Mouse (Mus musculus): ENCODE measurements around the gene Trir.

The Trir gene

DNA sequence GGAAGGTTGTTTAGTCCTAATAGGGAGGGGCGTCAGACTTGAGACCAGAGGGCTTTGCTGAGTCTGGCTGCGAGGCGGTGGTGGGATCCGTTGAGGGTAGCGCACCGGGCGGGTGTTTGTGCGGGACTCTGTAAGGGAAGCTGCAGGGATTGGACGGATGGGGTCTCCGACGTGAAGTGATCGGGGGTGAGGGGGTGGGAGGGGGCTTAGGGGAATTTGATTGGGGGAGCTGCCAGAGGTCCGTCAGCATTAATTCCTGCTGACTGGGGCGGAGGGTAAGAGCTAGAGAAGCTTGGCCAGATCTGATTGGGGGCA lies 10.7 kb downstream of the Trir start:
- no peak for DNase-seq

DNA sequence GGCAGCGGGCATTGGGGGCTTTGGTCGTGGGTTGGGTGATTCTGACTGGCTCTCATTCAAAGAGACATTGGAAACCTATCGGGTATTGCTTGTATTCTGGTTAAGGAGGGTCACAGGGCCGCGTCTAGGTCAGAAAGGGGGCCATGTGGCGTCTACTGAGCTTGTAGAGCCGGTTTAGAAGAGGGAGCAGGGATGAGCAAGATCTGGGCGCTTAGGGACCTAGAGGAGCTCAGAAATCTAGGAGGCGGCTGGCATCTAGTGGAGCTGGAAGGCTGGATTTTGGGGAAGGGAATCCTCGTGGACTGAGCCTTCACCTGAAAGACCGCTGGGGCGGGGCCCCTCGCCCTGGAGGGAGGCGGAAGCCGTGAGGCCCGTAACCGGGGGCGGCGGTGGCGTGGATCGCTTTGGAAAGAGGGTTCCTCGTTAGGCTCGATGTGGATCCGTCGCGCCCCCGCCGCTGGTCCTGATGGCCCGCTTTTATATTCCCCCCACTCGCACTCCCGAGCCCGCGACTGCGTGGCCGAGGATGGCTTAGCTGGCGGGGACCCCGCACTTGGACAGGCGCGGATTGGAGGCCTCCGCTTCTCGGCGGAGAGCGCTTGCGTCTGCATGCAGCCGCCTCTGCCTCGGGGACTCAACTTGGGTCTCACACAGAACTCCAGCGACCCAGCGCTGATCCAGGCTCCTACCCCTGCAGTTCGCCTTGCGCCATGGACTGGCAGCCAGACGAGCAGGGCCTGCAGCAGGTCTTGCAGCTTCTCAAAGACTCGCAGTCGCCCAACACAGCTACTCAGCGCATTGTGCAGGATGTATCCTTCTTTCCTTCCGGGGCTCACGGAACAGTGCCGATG lies 11.3 kb downstream of the Trir start:
- peak; percentile 60 to 64 for DNase-seq

DNA sequence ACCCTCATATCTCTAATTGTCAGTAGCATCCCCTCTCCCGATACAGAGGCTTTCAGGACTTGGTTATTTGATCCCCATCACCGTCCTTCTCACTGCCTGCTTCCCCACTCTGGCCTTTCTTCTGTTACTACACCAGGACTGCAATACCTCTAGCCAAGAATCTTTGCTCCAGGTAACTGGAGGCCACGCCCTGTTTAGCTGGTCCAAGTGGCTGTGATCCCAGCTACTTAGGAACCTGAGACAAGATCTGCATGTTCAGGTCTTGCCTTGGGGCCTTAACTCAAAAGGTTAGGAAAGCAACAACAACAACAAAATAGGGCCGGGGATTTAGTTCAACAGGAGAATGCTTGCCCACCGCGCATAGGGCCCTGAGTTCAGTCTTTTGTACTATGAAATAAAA lies 17.0 kb downstream of the Trir start:
- no peak for DNase-seq

DNA sequence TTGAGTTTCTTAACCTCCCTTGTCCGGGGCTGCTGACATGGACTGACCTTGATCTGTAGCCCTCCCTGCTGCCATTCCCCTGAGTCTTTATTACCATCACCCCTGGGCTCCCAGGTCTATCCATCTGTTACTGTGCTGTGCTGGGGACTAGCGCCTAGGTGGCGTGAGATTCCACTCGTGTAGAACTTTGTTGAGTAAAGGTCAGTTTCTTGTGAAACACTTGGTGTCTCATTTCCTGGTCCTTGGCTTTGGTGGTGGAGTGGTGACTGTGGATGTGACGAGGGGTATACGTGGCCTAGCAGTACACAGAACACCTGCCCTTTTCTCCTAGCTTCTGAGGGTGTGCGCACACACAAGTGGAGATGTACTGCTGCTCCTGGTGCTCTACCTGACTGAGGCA lies 30.7 kb downstream of the Trir start:
- DNase-seq = no peak

DNA sequence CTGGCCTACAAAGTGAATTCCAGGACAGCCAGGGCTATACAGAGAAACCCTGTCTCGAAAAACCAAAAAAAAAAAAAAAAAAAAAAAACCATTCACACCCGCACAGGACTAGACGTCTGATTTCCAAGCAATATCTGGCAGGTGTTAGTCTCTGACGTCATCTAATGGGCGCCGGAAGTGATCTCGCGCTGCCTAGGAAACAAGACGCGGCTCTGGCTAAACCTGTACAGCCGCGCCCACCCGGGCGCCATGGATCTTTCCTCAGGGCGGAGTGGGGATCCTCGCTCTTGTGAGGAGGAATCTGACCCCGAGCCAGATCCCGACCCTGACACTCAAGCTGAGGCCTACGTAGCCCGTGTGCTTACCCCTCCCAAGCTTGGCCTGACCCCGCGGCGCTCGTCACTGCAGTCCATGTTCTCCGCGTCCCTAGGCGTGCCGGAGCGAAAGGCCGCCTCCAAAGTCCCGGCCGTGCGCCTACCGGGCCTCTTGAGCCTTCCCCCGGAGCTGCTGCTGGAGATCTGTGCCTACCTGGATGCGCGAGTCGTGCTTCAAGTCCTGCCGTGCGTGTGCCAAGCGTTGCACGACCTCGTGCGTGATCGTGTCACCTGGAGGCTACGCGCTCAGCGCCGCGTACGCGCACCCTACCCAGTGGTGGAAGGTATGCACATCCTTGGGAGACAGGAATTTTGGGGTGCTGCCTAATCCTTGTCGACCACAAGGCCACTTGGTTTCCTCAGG lies 33.4 kb downstream of the Trir start, which contains the start of gene Fbxw9:
Fbxw9 (plus strand) TSS at position 177 of the 738 bp plus-strand sequence.
- peak; percentile 68 to 79 for DNase-seq

DNA sequence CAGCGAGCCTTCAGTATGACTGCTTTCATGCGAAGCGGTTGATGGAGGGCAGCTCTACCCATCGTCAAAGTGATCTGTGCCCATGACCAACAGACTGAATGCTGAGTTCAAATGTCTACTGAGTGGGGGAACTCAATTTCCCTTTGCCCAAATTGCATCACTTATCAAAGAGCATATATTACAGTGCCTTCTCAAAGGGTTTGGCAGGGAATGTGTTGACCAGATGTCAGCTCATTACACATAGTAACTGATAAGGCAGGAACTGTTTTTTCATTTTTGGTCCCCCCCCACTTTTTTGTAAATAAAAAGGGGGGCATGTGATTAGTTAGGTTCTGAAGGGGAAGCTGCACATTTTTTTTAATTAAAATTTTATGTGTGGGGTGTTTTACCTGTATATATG lies 36.0 kb downstream of the Trir start:
- DNase-seq = no peak

DNA sequence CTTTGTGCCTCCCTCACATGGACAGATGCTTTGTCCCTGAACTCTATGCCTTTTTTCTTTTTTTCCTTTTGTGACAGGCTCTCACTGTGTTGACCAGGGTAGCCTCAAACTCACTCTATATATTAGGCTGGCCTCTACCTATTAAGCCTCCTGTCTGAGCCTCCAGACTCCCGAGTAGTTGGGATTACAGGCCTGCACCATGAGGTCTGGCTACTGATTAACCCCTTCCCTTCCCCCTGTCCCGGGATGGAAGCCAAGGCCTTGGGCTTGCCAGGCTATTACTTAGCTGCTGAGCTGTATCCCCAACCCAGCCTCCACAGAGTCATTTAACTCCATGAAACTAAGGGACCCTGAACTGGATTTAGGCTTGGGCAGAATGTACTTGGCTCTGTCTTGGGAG lies 38.6 kb downstream of the Trir start:
- DNase-seq = no peak

DNA sequence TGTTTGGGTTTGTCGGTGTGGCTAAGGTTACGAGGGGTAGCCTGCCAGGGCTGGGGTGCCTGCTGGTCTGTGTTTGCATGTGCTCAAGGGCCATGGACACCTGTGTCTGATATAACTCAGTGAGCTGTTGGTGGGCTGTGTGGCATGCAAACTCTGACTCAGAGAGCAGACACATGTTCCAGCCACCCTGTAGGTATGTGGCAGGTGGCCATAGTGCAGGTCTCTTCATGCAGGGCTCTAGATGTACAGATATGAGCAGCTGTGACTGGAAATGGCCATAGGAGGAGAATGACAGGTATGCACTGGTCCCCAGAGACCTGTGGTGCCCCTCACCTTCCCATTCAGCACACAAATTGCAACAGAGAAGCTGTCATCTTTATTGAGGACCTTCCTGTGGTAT lies 40.5 kb downstream of the Trir start:
- DNase-seq = no peak

DNA sequence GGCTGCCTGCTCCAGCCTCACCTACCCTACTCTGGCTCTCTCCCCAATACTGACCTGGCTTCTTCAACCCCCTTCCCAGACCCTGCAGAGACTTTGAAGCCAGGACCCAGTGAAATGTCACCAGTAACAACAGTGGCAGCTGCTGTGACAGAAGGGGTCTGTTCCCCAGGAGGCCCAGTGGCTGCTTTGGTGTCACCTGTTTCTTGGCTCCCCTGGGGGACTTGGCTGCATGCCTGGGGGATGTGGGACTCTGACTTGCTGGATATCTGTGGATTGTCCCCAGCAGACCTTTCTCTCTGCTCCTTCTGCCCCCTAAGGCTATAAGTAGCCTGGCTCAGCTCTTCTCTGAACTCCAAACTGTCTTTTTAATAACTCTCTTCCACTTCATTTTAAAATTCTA lies 41.4 kb downstream of the Trir start, which contains the start of gene Gm5741:
Gm5741 (minus strand) TSS at position 1 of the 400 bp plus-strand sequence.
- DNase-seq = no peak

DNA sequence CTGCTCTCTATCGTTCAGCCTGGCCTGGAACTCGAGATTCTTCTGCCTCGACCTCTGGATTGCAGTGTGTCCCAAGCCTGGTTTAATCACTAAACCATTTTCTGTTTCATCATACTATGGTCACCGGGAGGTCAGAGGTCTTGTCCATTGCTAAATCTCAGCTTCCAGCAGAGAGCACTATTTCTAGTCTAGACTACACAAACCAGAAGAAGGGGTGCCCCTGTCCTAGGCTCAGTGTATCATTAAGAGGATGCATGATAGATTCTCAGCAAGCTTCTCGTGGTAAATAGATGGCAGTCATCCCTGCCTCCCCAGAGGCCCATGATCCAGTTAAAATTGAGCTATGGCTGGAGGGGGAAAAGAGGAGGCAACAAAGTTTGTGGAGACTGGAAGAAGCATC lies 44.4 kb downstream of the Trir start:
- DNase-seq = no peak

DNA sequence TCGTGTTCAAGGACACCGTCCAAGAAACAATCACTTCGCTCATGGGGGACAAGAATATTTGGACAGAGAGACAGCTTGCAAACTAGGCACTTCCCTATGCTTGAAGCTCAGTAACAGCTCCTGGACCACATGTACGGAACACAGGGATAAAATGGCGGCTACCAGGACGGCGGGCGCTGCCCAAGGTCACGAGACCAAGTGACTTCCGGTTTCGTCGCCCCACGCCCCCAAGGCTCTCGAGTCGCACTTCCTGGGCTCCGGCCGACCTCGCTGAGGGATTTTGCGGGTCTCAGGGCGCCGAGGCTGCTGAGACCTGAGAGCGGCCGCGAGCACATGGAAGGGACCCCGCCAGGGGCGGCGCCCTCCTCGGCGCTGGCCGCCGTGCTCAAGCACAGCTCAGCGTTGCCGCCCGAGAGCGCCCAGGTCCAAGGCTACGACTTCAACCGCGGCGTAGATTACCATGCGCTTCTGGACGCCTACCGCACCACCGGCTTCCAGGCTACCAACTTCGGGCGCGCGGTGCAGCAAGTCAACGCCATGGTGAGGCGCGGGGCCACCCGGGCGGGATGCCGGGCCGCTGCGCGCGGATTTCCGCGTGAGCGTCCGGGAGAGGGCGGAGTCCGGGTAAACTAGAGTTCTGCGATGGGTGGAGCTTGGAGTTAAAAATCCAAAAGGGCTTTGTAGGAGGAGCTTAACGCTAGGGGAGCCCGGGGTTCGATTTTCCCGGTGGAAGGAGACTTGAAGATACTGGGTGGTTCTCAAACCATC lies 45.1 kb downstream of the Trir start, which contains the start of gene Dhps:
Dhps (plus strand) TSS at position 244 of the 768 bp plus-strand sequence.
- DNase-seq = peak; percentile 81 to 85

DNA sequence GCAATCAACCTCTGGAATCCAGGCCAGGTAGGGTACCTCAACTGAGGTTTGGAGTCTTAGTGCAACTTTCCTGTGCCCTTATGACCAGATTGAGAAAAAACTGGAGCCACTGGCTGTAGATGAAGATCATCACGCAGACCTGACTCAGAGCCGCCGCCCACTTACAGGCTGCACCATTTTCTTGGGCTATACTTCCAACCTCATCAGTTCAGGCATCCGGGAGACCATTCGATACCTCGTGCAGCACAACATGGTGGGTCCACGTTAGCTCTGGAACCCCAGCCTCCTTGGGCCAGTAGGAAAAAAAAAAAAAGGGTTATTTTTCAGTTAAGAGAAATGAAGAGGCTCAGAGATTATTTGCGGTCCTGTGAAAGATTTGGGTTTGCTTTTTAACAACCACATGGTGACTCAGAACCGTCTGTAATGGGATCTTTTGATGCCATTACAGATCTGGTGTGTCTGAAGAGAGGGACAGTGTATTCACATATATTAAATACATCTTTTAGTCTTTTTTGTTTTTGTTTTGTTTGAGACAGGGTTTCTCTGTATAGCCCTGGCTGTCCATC lies 45.8 kb downstream of the Trir start:
- DNase-seq = no peak

DNA sequence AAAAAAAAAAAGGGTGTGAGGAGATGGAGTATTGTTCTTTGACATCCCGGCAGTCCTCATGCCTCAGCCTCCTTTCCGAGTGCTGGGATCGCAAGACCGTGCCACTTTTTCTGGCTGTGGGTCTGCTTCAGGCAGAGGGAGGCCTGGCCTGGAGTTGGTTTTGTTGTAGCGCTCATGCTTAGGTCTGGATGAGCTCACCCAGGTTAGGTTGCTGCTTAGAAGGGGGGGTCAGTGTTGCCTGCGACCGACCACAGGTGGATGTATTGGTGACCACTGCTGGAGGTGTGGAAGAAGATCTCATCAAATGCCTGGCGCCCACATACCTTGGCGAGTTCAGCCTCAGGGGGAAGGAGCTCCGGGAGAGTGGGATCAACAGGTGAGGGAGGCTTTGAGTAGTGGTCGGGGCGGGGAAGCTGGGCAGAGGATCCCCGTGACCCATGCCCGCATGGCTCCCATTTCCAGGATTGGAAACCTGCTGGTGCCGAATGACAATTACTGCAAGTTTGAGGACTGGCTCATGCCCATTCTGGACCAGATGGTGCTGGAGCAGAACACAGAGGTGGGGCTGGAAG lies 46.5 kb downstream of the Trir start:
- no peak for DNase-seq

DNA sequence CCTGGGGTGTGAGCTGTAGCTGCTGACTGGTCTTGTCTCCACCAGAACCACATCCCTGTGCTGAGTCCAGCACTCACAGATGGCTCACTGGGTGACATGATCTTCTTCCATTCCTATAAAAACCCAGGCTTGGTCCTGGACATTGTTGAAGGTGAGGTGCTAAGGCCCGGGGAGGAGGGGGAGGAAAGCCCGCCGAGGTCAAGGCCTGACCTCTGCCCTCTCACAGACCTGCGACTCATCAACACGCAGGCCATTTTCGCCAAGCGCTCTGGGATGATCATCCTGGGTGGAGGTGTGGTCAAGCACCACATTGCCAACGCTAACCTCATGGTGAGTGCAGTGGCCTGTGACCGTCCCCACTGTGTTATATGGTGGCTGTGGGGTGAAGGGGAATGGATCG lies 47.5 kb downstream of the Trir start:
- DNase-seq = no peak

DNA sequence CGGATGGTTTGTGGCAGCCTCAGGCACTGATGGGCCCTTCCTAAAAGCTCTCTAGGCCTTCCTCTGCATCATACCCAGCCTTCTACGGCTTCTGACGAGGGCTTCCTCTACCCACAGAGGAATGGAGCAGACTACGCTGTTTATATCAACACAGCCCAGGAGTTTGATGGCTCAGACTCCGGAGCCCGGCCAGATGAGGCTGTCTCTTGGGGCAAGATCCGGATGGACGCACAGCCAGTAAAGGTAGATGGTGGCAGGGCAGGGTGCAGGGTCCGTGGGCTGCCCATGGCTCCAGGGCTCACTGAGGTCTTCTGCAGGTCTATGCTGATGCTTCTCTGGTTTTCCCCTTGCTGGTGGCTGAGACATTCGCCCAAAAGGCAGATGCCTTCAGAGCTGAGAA lies 48.0 kb downstream of the Trir start:
- no peak for DNase-seq

DNA sequence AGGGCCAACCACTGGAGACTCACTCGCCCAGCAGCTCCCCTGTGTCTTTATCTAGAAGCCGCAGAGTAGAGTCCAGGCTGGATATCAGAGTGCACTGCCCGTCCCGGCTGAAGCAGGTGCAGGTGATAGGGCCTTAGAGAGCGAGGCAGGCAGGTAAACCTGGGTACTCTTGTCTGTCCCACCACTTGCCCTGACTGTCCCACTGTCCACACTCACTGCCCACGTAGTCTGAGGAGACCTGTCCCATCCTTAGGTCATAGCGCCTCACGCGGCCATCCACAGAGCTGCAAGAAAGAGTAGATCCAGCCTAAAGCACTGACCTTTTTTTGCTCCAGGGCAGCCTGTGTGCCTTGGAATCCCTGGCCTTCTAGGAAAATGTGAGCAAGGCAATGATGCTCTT lies 49.4 kb downstream of the Trir start:
- no peak for DNase-seq

DNA sequence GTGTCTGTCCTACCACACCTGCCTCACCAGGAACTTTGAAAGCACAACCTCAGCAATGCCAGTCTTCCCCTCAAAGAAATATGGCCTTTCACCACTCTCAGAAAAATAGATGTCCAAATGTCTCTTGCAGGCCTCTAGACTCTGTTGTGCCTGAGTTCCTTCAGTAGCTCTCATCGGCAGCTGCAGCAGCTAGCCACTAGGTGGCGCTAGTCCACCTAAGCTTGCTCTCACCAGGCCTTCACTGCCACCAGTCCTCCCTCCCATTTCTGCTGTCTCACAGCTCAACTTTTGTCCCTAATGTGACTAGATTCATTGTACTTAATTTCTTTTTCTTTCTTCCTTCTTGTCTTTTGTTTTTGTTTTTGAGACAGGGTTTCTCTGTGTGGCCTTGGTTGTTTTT lies 50.4 kb downstream of the Trir start:
- peak; percentile 47 to 58 for DNase-seq

Measured in thymus, adult 18-20 months (tissue).